ENCODE assay signal across 20 mouse cellular contexts in genomic region chr13:112404723-112405122, GRCm38 (mm10). TPM values are rescaled to one million over a fixed set of nuclear protein-coding genes. Genes with fewer than 3 reads are reported as not detected.
DNase-seq lines count a peak whose midpoint lies in the region; ATAC-seq and TF ChIP-seq lines count a peak whose summit lies in the region.
"Had no signal": no experiment of that assay in that cellular context is flagged by ENCODE, and none has a peak within 500 bp of the region (broad histone marks: within the 10 kb centered on the region; RNA-seq: fewer than 3 reads in every experiment).

No protein-coding gene starts in this region.

- WGBS in kidney, adult 2 months: 74% methylated on average over 3 of the region's 3 CpGs
- 88% methylated on average over 3 of the region's 3 CpGs for WGBS in midbrain, embryonic 13.5 days

- TF ChIP-seq CTCF in kidney, adult 2 months (conservative IDR thresholded peaks at IDR 0.05; ENCODE audit: insufficient read depth, insufficient read length, low read depth, low read length): no peak

- no peaks in the 10 kb centered on the region for H3K27me3 ChIP-seq in kidney, adult 2 months (replicated peaks; ENCODE audit: control insufficient read depth, insufficient read depth, low read length)
- H3K27me3 ChIP-seq in midbrain, embryonic 13.5 days: no peaks in the 10 kb centered on the region
- H3K27me3 ChIP-seq: embryonic facial prominence, embryonic 12.5 days; hindbrain, embryonic 13.5 days; intestine, embryonic 15.5 days; limb, embryonic 12.5 days; liver, embryonic 13.5 days; neural tube, embryonic 15.5 days had no signal

- H3K4me1 ChIP-seq in kidney, adult 2 months (ENCODE audit: control insufficient read depth, insufficient read depth, low read length): no peaks in the 10 kb centered on the region
- no peaks in the 10 kb centered on the region for H3K4me1 ChIP-seq in midbrain, embryonic 13.5 days (replicated peaks)
- H3K4me1 ChIP-seq: embryonic facial prominence, embryonic 12.5 days; hindbrain, embryonic 13.5 days; intestine, embryonic 15.5 days; limb, embryonic 12.5 days; liver, embryonic 13.5 days; neural tube, embryonic 15.5 days had no signal

- TF ChIP-seq POLR2A in kidney, adult 2 months (IDR thresholded peaks at IDR 0.05; ENCODE audit: low read depth, low read length): no peak

- no peak overlapping the region for H3K4me3 ChIP-seq in kidney, adult 2 months (ENCODE audit: insufficient read depth, low read depth, low read length)
- H3K4me3 ChIP-seq in midbrain, embryonic 13.5 days (replicated peaks): no peak overlapping the region
- H3K4me3 ChIP-seq: embryonic facial prominence, embryonic 12.5 days; hindbrain, embryonic 13.5 days; intestine, embryonic 15.5 days; limb, embryonic 12.5 days; liver, embryonic 13.5 days; neural tube, embryonic 15.5 days had no signal

- H3K27ac ChIP-seq in kidney, adult 2 months (ENCODE audit: insufficient read depth, low read depth, low read length): 0 out of 2 replicates have a peak overlapping the region, but pooled peaks have one; percentile 1
- no peak overlapping the region for H3K27ac ChIP-seq in midbrain, embryonic 13.5 days
- H3K27ac ChIP-seq: hindbrain, embryonic 13.5 days; intestine, embryonic 15.5 days; limb, embryonic 12.5 days; liver, embryonic 13.5 days; macrophage; neural tube, embryonic 15.5 days had no signal

- no peak overlapping the region for H3K9ac ChIP-seq in midbrain, embryonic 13.5 days (replicated peaks)
- H3K9ac ChIP-seq: embryonic facial prominence, embryonic 12.5 days; hindbrain, embryonic 13.5 days; intestine, embryonic 15.5 days; limb, embryonic 12.5 days; liver, embryonic 13.5 days; neural tube, embryonic 15.5 days had no signal

- no peak overlapping the region for H3K4me2 ChIP-seq in midbrain, embryonic 13.5 days (replicated peaks)
- H3K4me2 ChIP-seq: embryonic facial prominence, embryonic 12.5 days; hindbrain, embryonic 13.5 days; intestine, embryonic 15.5 days; limb, embryonic 12.5 days; liver, embryonic 13.5 days; midbrain, embryonic 11.5 days; neural tube, embryonic 15.5 days had no signal

- H3K36me3 ChIP-seq in kidney, adult 2 months (ENCODE audit: control insufficient read depth, insufficient read depth, low read length): no peaks in the 10 kb centered on the region
- H3K36me3 ChIP-seq in midbrain, embryonic 13.5 days: no peaks in the 10 kb centered on the region
- H3K36me3 ChIP-seq: embryonic facial prominence, embryonic 12.5 days; hindbrain, embryonic 13.5 days; intestine, embryonic 15.5 days; limb, embryonic 12.5 days; liver, embryonic 13.5 days; neural tube, embryonic 15.5 days had no signal

- peak; percentile 95 for DNase-seq in heart, adult 11 months
- no peak for DNase-seq in heart, postnatal 36 days
- DNase-seq in kidney, adult 2 months: peak; percentile 44
- no peak for DNase-seq in kidney, adult 18-20 months
- DNase-seq in kidney, postnatal 14 days: peak; percentile 57
- DNase-seq: adrenal gland, postnatal 25 days; cerebellum, adult 18-20 months; liver, embryonic 13.5 days; right cerebral cortex, postnatal 4 days; thymus, postnatal 36 days had no signal

- H3K9me3 ChIP-seq in midbrain, embryonic 13.5 days: no peaks in the 10 kb centered on the region
- H3K9me3 ChIP-seq: embryonic facial prominence, embryonic 12.5 days; hindbrain, embryonic 13.5 days; intestine, embryonic 15.5 days; limb, embryonic 12.5 days; liver, embryonic 13.5 days; neural tube, embryonic 15.5 days had no signal

- intact Hi-C loops in heart, postnatal 36 days (cut with DNase I): loop anchor here (5.0 kb wide), 1 partner anchor 92 kb away; no protein-coding TSS in a partner anchor

- no peak for ATAC-seq in granulocyte monocyte progenitor cell, adult 5-6 weeks (replicated peaks; ENCODE audit: poor library complexity, severe bottlenecking)
- no peak for ATAC-seq in midbrain, embryonic 13.5 days
- ATAC-seq: forebrain, embryonic 16.5 days; intestine, embryonic 15.5 days had no signal

RNA-seq across cellular contexts. Expression of gene Il6st, which starts 59.1 kb away (rescaled TPM):
- 100 to 1,000 TPM; 203 to 252 TPM for total RNA-seq in heart, postnatal 36 days (2021)
- 30.9 and 33.6 TPM in 2 replicates for polyA plus RNA-seq in kidney, adult 2 months (2012; rRNA removed)
- 47.5 and 70.5 TPM in 2 replicates for total RNA-seq in granulocyte monocyte progenitor cell, adult 5-6 weeks (2014; fragmentation: Nextera tagmentation)
- total RNA-seq in granulocyte monocyte progenitor cell, adult 5-6 weeks (2017): 29.1 and 33.4 TPM in 2 replicates
- 19.4 and 20.8 TPM in 2 replicates for polyA plus RNA-seq in midbrain, embryonic 13.5 days (2015; fragmentation: Nextera tagmentation; extraction: Ambion mirVana)

Comparison
In these comparisons a context has a peak if more than half of its experiments do, and no peak if none do; other contexts are left out.
1. DNase-seq: peak in heart, adult 11 months (single experiment), kidney, adult 2 months (single experiment) and kidney, postnatal 14 days (single experiment); none in heart, postnatal 36 days (0 of 2) and kidney, adult 18-20 months (single experiment).